Mouse (Mus musculus) brain, embryonic 14.5 days (tissue): ENCODE results near the gene Ylpm1. TPM values are rescaled to one million over a fixed set of nuclear protein-coding genes. Genes with fewer than 3 reads are reported as not detected.

ENCODE experiments used
- DNase-seq: peaks from one replicate; pipeline ENCODE4 v3.0.0-alpha.2; 2011; ENCODE audit warnings: low read depth
- CTCF ChIP-seq: fragments of 200-500 bp; IDR thresholded peaks from 2 replicates; pipeline ENCODE4 v1.5.1; 2012; ENCODE audit warnings: inconsistent platforms, mild to moderate bottlenecking, moderate library complexity, borderline replicate concordance; ENCODE audit not compliant: insufficient read depth, insufficient read length; ENCODE audit errors: extremely low read depth
- POLR2A ChIP-seq: fragments of 200-500 bp; IDR thresholded peaks from 2 replicates; pipeline ENCODE4 v1.6.1; 2012; ENCODE audit warnings: mild to moderate bottlenecking, inconsistent platforms, borderline replicate concordance; ENCODE audit not compliant: poor library complexity, insufficient read depth, insufficient read length, severe bottlenecking; ENCODE audit errors: extremely low read depth
- polyA plus RNA-seq: library from polyadenylated mRNA; depleted of rRNA; stranded (reverse); fragments of >200 nt; gene quantifications from 2 replicates; pipeline ENCODE4 v1.2.3, GENCODE M21; 2012

The Ylpm1 gene
- polyA plus RNA-seq, 1 experiment = 66.7 TPM

GRCm38 (mm10) chr12:84969656-84970427 lies 26.3 kb upstream of the Ylpm1 start:
- TF ChIP-seq CTCF (no peak), POLR2A (no peak)
- DNase-seq = no peak

- DNase-seq = peak; percentile 98
- TF ChIP-seq CTCF (no peak), POLR2A (peak; percentile 6; the same call in 1 of the 2 replicates)
These were observed 25.6 kb upstream of the Ylpm1 start, which contains the start of the genes Fcf1 and Arel1 for GRCm38 (mm10) chr12:84970428-84971096. TSS of gene Fcf1 (plus strand) at chr12:84970897. TSS of gene Arel1 (minus strand) at chr12:84970900.

GRCm38 (mm10) chr12:84979264-84979862 lies 16.8 kb upstream of the Ylpm1 start:
- DNase-seq = no peak
- no peak for TF ChIP-seq CTCF
- TF ChIP-seq POLR2A = no peak

- no peak for DNase-seq
These were observed 6.7 kb upstream of the Ylpm1 start for GRCm38 (mm10) chr12:84989456-84989855.

GRCm38 (mm10) chr12:84995112-84995761 lies 884 bp upstream of the Ylpm1 start:
- TF ChIP-seq POLR2A (no peak), CTCF (no peak)
- DNase-seq = peak; percentile 2

More at GRCm38 (mm10) chr12:84989456-84989855, 6.7 kb upstream of the Ylpm1 start:
- TF ChIP-seq CTCF = no peak
- no peak for TF ChIP-seq POLR2A

GRCm38 (mm10) chr12:84996501-84997398 lies 629 bp downstream of the Ylpm1 start:
- DNase-seq = peak; percentile 80
- TF ChIP-seq CTCF (no peak), POLR2A (no peak)

- TF ChIP-seq CTCF (no peak), POLR2A (no peak)
- no peak for DNase-seq
These were observed 2.9 kb downstream of the Ylpm1 start for GRCm38 (mm10) chr12:84999053-84999452.

- peak; percentile 26 for DNase-seq
- TF ChIP-seq POLR2A (no peak), CTCF (no peak)
These were observed 10.1 kb downstream of the Ylpm1 start for GRCm38 (mm10) chr12:85006206-85006605.

GRCm38 (mm10) chr12:85007021-85007420 lies 10.9 kb downstream of the Ylpm1 start:
- DNase-seq = no peak
- TF ChIP-seq CTCF = no peak
- no peak for TF ChIP-seq POLR2A

GRCm38 (mm10) chr12:85009776-85010175 lies 13.7 kb downstream of the Ylpm1 start:
- TF ChIP-seq POLR2A = no peak
- TF ChIP-seq CTCF = no peak
- no peak for DNase-seq
